Mouse (Mus musculus): ENCODE results near the gene Ube2l6.

Ube2l6 gene

GRCm38 (mm10) chr2:84798493-84798921 lies at the start of gene Ube2l6:
Gene Ube2l6 (plus strand): TSS chr2:84798828.
- in situ Hi-C loops (cut with MboI; ENCODE audit: unreplicated experiment in 2 of 2), result no loop called here

GRCm38 (mm10) chr2:84750115-84750514 lies 48.5 kb upstream of the Ube2l6 start:
- in situ Hi-C loops (cut with MboI; ENCODE audit: unreplicated experiment in 2 of 2), result loop anchor here (10.0 to 25.0 kb wide), 3 partner anchors 135 to 812 kb away; no protein-coding TSS in a partner anchor

GRCm38 (mm10) chr2:84756245-84756644 lies 42.4 kb upstream of the Ube2l6 start:
- in situ Hi-C loops (cut with MboI; ENCODE audit: unreplicated experiment in 2 of 2), result loop anchor here (10.0 to 25.0 kb wide), 3 partner anchors 141 to 806 kb away; no protein-coding TSS in a partner anchor

- in situ Hi-C loops (cut with MboI; ENCODE audit: unreplicated experiment in 2 of 2), result loop anchor here (10.0 to 25.0 kb wide), 3 partner anchors 142 to 805 kb away; no protein-coding TSS in a partner anchor
These were observed 41.5 kb upstream of the Ube2l6 start for GRCm38 (mm10) chr2:84757026-84757682.

- in situ Hi-C loops (cut with MboI; ENCODE audit: unreplicated experiment in 2 of 2), result loop anchor here (10.0 to 25.0 kb wide), 3 partner anchors 144 to 804 kb away; no protein-coding TSS in a partner anchor
These were observed 40.0 kb upstream of the Ube2l6 start for GRCm38 (mm10) chr2:84758542-84759127.

GRCm38 (mm10) chr2:84760777-84761176 lies 37.9 kb upstream of the Ube2l6 start:
- in situ Hi-C loops (cut with MboI; ENCODE audit: unreplicated experiment in 2 of 2), result loop anchor here (25.0 kb wide), 2 partner anchors 298 to 802 kb away; no protein-coding TSS in a partner anchor

GRCm38 (mm10) chr2:84761309-84761708 lies 37.3 kb upstream of the Ube2l6 start:
- in situ Hi-C loops (cut with MboI; ENCODE audit: unreplicated experiment in 2 of 2), result loop anchor here (25.0 kb wide), 2 partner anchors 299 to 801 kb away; no protein-coding TSS in a partner anchor

GRCm38 (mm10) chr2:84761840-84762239 lies 36.8 kb upstream of the Ube2l6 start:
- in situ Hi-C loops (cut with MboI; ENCODE audit: unreplicated experiment in 2 of 2), result loop anchor here (25.0 kb wide), 2 partner anchors 300 to 800 kb away; no protein-coding TSS in a partner anchor

- in situ Hi-C loops (cut with MboI; ENCODE audit: unreplicated experiment in 2 of 2), result loop anchor here (25.0 kb wide), 2 partner anchors 300 to 800 kb away; no protein-coding TSS in a partner anchor
These were observed 36.3 kb upstream of the Ube2l6 start for GRCm38 (mm10) chr2:84762295-84762694.

GRCm38 (mm10) chr2:84762818-84763217 lies 35.8 kb upstream of the Ube2l6 start:
- in situ Hi-C loops (cut with MboI; ENCODE audit: unreplicated experiment in 2 of 2), result loop anchor here (25.0 kb wide), 2 partner anchors 301 to 799 kb away; no protein-coding TSS in a partner anchor

- in situ Hi-C loops (cut with MboI; ENCODE audit: unreplicated experiment in 2 of 2), result loop anchor here (25.0 kb wide), 2 partner anchors 308 to 792 kb away; no protein-coding TSS in a partner anchor
These were observed 28.1 kb upstream of the Ube2l6 start for GRCm38 (mm10) chr2:84770501-84770900.

- in situ Hi-C loops (cut with MboI; ENCODE audit: unreplicated experiment in 2 of 2), result loop anchor here (25.0 kb wide), 2 partner anchors 310 to 790 kb away; no protein-coding TSS in a partner anchor
These were observed 26.2 kb upstream of the Ube2l6 start for GRCm38 (mm10) chr2:84772454-84772853.

GRCm38 (mm10) chr2:84773195-84773594 lies 25.4 kb upstream of the Ube2l6 start:
- in situ Hi-C loops (cut with MboI; ENCODE audit: unreplicated experiment in 2 of 2), result loop anchor here (25.0 kb wide), 2 partner anchors 311 to 789 kb away; no protein-coding TSS in a partner anchor

GRCm38 (mm10) chr2:84774751-84775150 lies 23.9 kb upstream of the Ube2l6 start:
- in situ Hi-C loops (cut with MboI; ENCODE audit: unreplicated experiment in 2 of 2), result loop anchor here (25.0 kb wide), 2 partner anchors 312 to 788 kb away; no protein-coding TSS in a partner anchor

- in situ Hi-C loops (cut with MboI; ENCODE audit: unreplicated experiment in 2 of 2), result no loop called here
These were observed 23.4 kb upstream of the Ube2l6 start, which contains the start of gene Serping1 for GRCm38 (mm10) chr2:84775241-84775640. Gene Serping1 (minus strand): TSS chr2:84775444.

- in situ Hi-C loops (cut with MboI; ENCODE audit: unreplicated experiment in 2 of 2), result no loop called here
These were observed 23.0 kb upstream of the Ube2l6 start for GRCm38 (mm10) chr2:84775665-84776064.

GRCm38 (mm10) chr2:84777706-84778105 lies 20.9 kb upstream of the Ube2l6 start:
- in situ Hi-C loops (cut with MboI; ENCODE audit: unreplicated experiment in 2 of 2), result no loop called here

- in situ Hi-C loops (cut with MboI; ENCODE audit: unreplicated experiment in 2 of 2), result no loop called here
These were observed 19.4 kb upstream of the Ube2l6 start for GRCm38 (mm10) chr2:84779210-84779609.

GRCm38 (mm10) chr2:84783315-84783714 lies 15.3 kb upstream of the Ube2l6 start:
- in situ Hi-C loops (cut with MboI; ENCODE audit: unreplicated experiment in 2 of 2), result no loop called here

- in situ Hi-C loops (cut with MboI; ENCODE audit: unreplicated experiment in 2 of 2), result no loop called here
These were observed 14.6 kb upstream of the Ube2l6 start for GRCm38 (mm10) chr2:84783840-84784566.

Data from v-Abl transformed pro-B cells (cell line).